Mouse (Mus musculus) heart, postnatal 0 days (tissue): ENCODE data around the gene Steap2. TPM values are rescaled to one million over a fixed set of nuclear protein-coding genes. Genes with fewer than 3 reads are reported as not detected.

Experiments used
- ATAC-seq: fragments of 200-750 bp; cut with Nextera tagmentation; 2 replicates; pipeline ENCODE4 v1.8.0; 2017; ENCODE audit warnings: low read depth, moderate number of reproducible peaks, moderate library complexity; ENCODE audit not compliant: insufficient read depth
- DNase-seq: peaks from one replicate; pipeline ENCODE4 v3.0.0-alpha.2; 2016; ENCODE audit warnings: low spot score
- H3K27ac ChIP-seq: fragments of 300-500 bp; sonication (generic); 2 replicates; pipeline ENCODE4 v1.5.1; 2014; ENCODE audit warnings: low read depth, mild to moderate bottlenecking
- H3K27me3 ChIP-seq: fragments of 300-500 bp; sonication (generic); 2 replicates; pipeline ENCODE4 v1.6.1; 2014; ENCODE audit warnings: low read length, mixed read lengths; ENCODE audit not compliant: control insufficient read depth, insufficient read depth
- H3K36me3 ChIP-seq: fragments of 300-500 bp; sonication (generic); replicated peaks from 2 replicates; pipeline ENCODE4 v1.6.1; 2014; ENCODE audit warnings: low read length, mixed read lengths; ENCODE audit not compliant: control insufficient read depth, insufficient read depth
- H3K4me1 ChIP-seq: fragments of 300-500 bp; sonication (generic); 2 replicates; pipeline ENCODE4 v1.6.1; 2014; ENCODE audit warnings: antibody characterized with exemption; ENCODE audit not compliant: control insufficient read depth, insufficient read depth
- H3K4me2 ChIP-seq: fragments of 300-500 bp; sonication (generic); 2 replicates; pipeline ENCODE4 v1.6.1; 2014; ENCODE audit warnings: low read depth, mild to moderate bottlenecking, low read length, moderate library complexity
- H3K4me3 ChIP-seq: fragments of 300-500 bp; sonication (generic); 2 replicates; pipeline ENCODE4 v1.5.1; 2014; ENCODE audit warnings: low read depth, low read length
- H3K9ac ChIP-seq: fragments of 300-500 bp; sonication (generic); replicated peaks from 2 replicates; pipeline ENCODE4 v1.6.1; 2014; ENCODE audit warnings: low read depth, low read length, mixed read lengths
- H3K9me3 ChIP-seq: fragments of 300-500 bp; sonication (generic); replicated peaks from 2 replicates; pipeline ENCODE4 v1.6.1; 2016; ENCODE audit warnings: low read length; ENCODE audit not compliant: control insufficient read depth
- CTCF ChIP-seq: IDR thresholded peaks from 2 replicates; pipeline ENCODE4 v1.5.1; 2016; ENCODE audit warnings: antibody characterized with exemption, control low read depth, low read depth
- EP300 ChIP-seq: IDR thresholded peaks from 2 replicates; pipeline ENCODE4 v1.6.1; 2016; ENCODE audit warnings: antibody characterized with exemption, low read depth
- WGBS: fragments of 180-500 bp; shearing (Covaris S2); extraction: QIAGEN DNeasy Blood & Tissue Kit; methylation state at CpG from one replicate; pipeline ENCODE4 v1.1.7; 2014; 5-methylcytosine and 5-hydroxymethylcytosine counted together
- polyA plus RNA-seq: library from polyadenylated mRNA; unstranded; fragments of >200 nt; fragmentation: Nextera tagmentation; extraction: Ambion mirVana; gene quantifications from 2 replicates; pipeline ENCODE4 v1.2.1, GENCODE M21; 2015
- total RNA-seq: library from RNA; depleted of rRNA; stranded (reverse); fragments of >200 nt; gene quantifications from 2 replicates; pipeline ENCODE4 v1.2.3, GENCODE M21; 2014; ENCODE audit warnings: low replicate concordance

Steap2 gene
- total and polyA plus RNA-seq, 2 experiments from 2014 or later, result 0.94 to 3.1 TPM

GRCm38 (mm10) chr5:5695401-5695942, 1.1 kb upstream of the Steap2 start:
- H3K4me1 ChIP-seq, result no peaks in the 10 kb centered on the region; the same call in 1 of the 2 replicates
- H3K4me2 ChIP-seq, result no peak overlapping the region
- H3K27me3 ChIP-seq, result peaks cover 3% of the 10 kb centered on the region; the same call in 1 of the 2 replicates
- H3K27ac ChIP-seq, result no peak overlapping the region
- ATAC-seq, result no peak
- H3K9me3 ChIP-seq, result no peaks in the 10 kb centered on the region
- no peak overlapping the region for H3K9ac ChIP-seq
- no peak for TF ChIP-seq EP300
- TF ChIP-seq CTCF, result no peak
- H3K36me3 ChIP-seq, result no peaks in the 10 kb centered on the region
- 86% methylated on average over 5 of the region's 5 CpGs for WGBS
- DNase-seq, result no peak
- no peak overlapping the region for H3K4me3 ChIP-seq

GRCm38 (mm10) chr5:5693541-5693955, 830 bp downstream of the Steap2 start:
- no peaks in the 10 kb centered on the region for H3K36me3 ChIP-seq
- peak overlapping the region; percentile 69 for H3K9ac ChIP-seq
- DNase-seq (no peak), ATAC-seq (peak; percentile 59)
- TF ChIP-seq CTCF (no peak), EP300 (no peak)
- no peaks in the 10 kb centered on the region; the same call in 1 of the 2 replicates for H3K4me1 ChIP-seq
- H3K27me3 ChIP-seq, result peaks cover 3% of the 10 kb centered on the region; the same call in 1 of the 2 replicates
- WGBS, result under 1% methylated on average over 26 of the region's 29 CpGs
- H3K9me3 ChIP-seq, result no peaks in the 10 kb centered on the region
- peak overlapping the region; percentile 89 for H3K4me2 ChIP-seq
- peak overlapping the region; percentile 60 for H3K4me3 ChIP-seq
- no peak overlapping the region for H3K27ac ChIP-seq

DNA sequence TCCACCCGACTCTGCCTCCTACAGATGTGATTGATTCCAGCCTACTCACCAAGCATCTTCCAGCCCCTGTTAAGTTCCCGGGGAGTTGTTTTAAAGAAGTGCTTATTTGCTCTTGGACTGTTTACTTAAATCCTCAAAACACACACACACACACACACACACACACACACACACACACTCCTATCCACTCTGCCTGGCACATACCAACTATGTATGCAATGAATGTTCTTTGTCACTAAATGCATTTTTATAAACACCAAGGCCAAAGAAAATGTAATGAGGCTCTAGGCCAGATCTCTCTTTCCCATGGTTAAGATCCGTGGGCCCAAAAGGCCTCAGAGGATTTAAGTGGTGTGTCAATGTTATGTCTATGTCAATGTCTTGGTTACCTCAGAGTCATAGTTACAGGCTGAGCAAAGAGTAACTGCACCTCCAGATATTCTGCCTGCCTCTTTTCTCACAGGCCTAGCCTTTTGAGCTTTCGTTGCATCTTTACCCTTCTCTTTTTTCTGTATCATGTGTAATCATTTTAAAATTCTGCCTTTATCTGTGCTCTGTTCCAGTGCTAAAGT, 2.1 kb downstream of the Steap2 start:
- WGBS, result 60% methylated on average over 4 of the region's 4 CpGs
- Histone ChIP-seq H3K27me3 (peaks cover 3% of the 10 kb centered on the region; the same call in 1 of the 2 replicates), H3K9ac (no peak overlapping the region), H3K4me2 (no peak overlapping the region), H3K36me3 (no peaks in the 10 kb centered on the region), H3K4me3 (no peak overlapping the region), H3K4me1 (no peaks in the 10 kb centered on the region; the same call in 1 of the 2 replicates), H3K27ac (no peak overlapping the region), H3K9me3 (no peaks in the 10 kb centered on the region)
- DNase-seq, result no peak
- ATAC-seq, result no peak
- TF ChIP-seq CTCF, result no peak
- no peak for TF ChIP-seq EP300

DNA sequence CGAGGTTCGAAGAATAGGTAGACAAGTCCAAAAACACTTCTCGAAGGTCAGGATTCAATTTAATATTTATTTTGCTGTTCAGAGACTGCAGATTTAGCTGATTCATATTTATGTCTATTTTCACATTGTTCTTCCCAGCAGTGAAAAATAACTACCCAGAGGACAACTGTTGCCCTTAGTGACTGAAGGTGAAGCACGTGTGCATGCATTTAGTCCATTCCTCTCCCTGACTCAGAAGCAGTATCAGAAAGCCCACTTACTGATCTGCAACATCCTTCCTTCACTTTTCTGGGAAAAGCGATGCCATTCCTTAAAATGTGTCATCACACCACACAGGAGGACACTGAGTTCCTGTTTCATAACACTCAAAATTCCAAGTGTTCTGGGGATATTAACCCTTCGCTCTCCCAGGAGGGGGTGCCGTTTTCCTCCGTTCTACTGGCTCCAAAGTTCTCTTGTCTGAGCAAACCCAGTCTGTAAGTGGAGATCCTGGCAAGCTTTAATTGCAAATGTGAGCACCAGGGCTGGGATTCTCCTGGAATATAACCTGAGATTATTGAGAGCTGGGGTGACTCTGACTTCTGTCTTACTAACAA, 5.3 kb downstream of the Steap2 start:
- Histone ChIP-seq H3K4me2 (no peak overlapping the region), H3K36me3 (no peaks in the 10 kb centered on the region), H3K9me3 (no peaks in the 10 kb centered on the region), H3K4me3 (no peak overlapping the region), H3K27ac (no peak overlapping the region), H3K4me1 (no peaks in the 10 kb centered on the region; the same call in 1 of the 2 replicates), H3K27me3 (peaks cover 3% of the 10 kb centered on the region; the same call in 1 of the 2 replicates), H3K9ac (no peak overlapping the region)
- TF ChIP-seq CTCF (no peak), EP300 (no peak)
- no peak for ATAC-seq
- no peak for DNase-seq
- 73% methylated on average over 8 of the region's 8 CpGs for WGBS

DNA sequence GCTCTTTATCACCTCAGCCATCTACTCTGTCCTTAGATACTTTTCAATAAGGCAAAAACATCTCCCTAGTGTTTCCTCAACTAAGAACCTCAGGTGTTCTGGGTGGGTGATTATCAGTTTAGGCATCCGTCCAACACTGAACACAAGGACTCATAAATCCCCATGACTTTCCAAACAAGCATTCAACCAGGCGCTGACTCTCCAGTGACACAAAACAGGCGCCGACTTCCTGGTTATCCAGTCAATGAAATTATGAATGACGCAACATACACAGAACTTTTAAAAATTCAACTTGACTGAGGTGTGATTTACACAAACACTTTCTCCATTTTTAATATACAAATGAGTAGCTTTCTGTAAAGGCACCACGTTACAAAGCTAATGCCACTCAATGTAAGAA, 6.2 kb downstream of the Steap2 start:
- Histone ChIP-seq H3K9ac (no peak overlapping the region), H3K4me3 (no peak overlapping the region), H3K4me2 (no peak overlapping the region), H3K36me3 (no peaks in the 10 kb centered on the region), H3K9me3 (no peaks in the 10 kb centered on the region), H3K4me1 (no peaks in the 10 kb centered on the region), H3K27ac (no peak overlapping the region), H3K27me3 (peaks cover 3% of the 10 kb centered on the region; the same call in 1 of the 2 replicates)
- TF ChIP-seq CTCF (no peak), EP300 (no peak)
- ATAC-seq (no peak), DNase-seq (no peak)
- 54% methylated on average over 6 of the region's 6 CpGs for WGBS
